Comparison of ENCODE assay signal across 9 mouse cellular contexts in genomic region chr5:139384531-139384930, GRCm38 (mm10). TPM values are rescaled to one million over a fixed set of nuclear protein-coding genes. Genes with fewer than 3 reads are reported as not detected.
DNase-seq lines count a peak whose midpoint lies in the region; ATAC-seq and TF ChIP-seq lines count a peak whose summit lies in the region.
"Had no signal": no experiment of that assay in that cellular context is flagged by ENCODE, and none has a peak within 500 bp of the region (broad histone marks: within the 10 kb centered on the region; RNA-seq: fewer than 3 reads in every experiment).

No protein-coding gene starts in this region.

- TF ChIP-seq CTCF in G1E (IDR thresholded peaks at IDR 0.05; ENCODE audit: low read depth, low read length): no peak

- H3K4me3 ChIP-seq in G1E (ENCODE audit: low read depth, low read length): peak overlapping the region; percentile 57; the same call in 1 of the 2 replicates
- H3K4me3 ChIP-seq in heart, embryonic 14.5 days (ENCODE audit: control insufficient read depth in 1 of 2, insufficient read depth in 1 of 2, low read depth in 1 of 2, low read length in 2 of 2): no peak overlapping the region
- H3K4me3 ChIP-seq in limb, embryonic 13.5 days: no peak overlapping the region
- H3K4me3 ChIP-seq in intestine, embryonic 15.5 days (replicated peaks): no peak overlapping the region
- H3K4me3 ChIP-seq: neural tube, embryonic 13.5 days had no signal

- no peaks in the 10 kb centered on the region for H3K27me3 ChIP-seq in G1E (ENCODE audit: insufficient read depth, low read length)
- no peaks in the 10 kb centered on the region for H3K27me3 ChIP-seq in heart, embryonic 14.5 days (ENCODE audit: control insufficient read depth, insufficient read depth, low read length)
- no peaks in the 10 kb centered on the region for H3K27me3 ChIP-seq in limb, embryonic 13.5 days
- H3K27me3 ChIP-seq in intestine, embryonic 15.5 days (replicated peaks): no peaks in the 10 kb centered on the region
- H3K27me3 ChIP-seq: neural tube, embryonic 13.5 days had no signal

- WGBS in heart, embryonic 14.5 days: 12% methylated on average over 10 of the region's 10 CpGs
- 64% methylated on average over 10 of the region's 10 CpGs for WGBS in limb, embryonic 13.5 days
- 33% methylated on average over 10 of the region's 10 CpGs for WGBS in intestine, embryonic 15.5 days

- no peaks in the 10 kb centered on the region for H3K9me3 ChIP-seq in G1E (replicated peaks)
- H3K9me3 ChIP-seq in heart, embryonic 14.5 days (ENCODE audit: control insufficient read depth, low read length): no peaks in the 10 kb centered on the region
- H3K9me3 ChIP-seq in limb, embryonic 13.5 days: no peaks in the 10 kb centered on the region
- H3K9me3 ChIP-seq in intestine, embryonic 15.5 days: no peaks in the 10 kb centered on the region
- H3K9me3 ChIP-seq: neural tube, embryonic 13.5 days had no signal

- H3K9ac ChIP-seq in heart, embryonic 14.5 days (ENCODE audit: low read length): 0 out of 2 replicates have a peak overlapping the region, but pooled peaks have one; percentile 31
- H3K9ac ChIP-seq in limb, embryonic 13.5 days: 0 out of 2 replicates have a peak overlapping the region, but pooled peaks have one; percentile 31
- no peak overlapping the region for H3K9ac ChIP-seq in intestine, embryonic 15.5 days
- H3K9ac ChIP-seq: neural tube, embryonic 13.5 days had no signal

- H3K27ac ChIP-seq in heart, embryonic 14.5 days (replicated peaks in 1 of 2; ENCODE audit: control insufficient read depth in 1 of 2, insufficient read depth in 1 of 2, low read depth in 2 of 2, low read length in 2 of 2): peak overlapping the region; percentile 12 to 58; a peak in 3 of 4 replicates
- no peak overlapping the region for H3K27ac ChIP-seq in limb, embryonic 13.5 days
- H3K27ac ChIP-seq in intestine, embryonic 15.5 days: no peak overlapping the region
- H3K27ac ChIP-seq: neural tube, embryonic 13.5 days had no signal

- peaks cover 70% of the 10 kb centered on the region for H3K36me3 ChIP-seq in G1E (replicated peaks)
- no peaks in the 10 kb centered on the region for H3K36me3 ChIP-seq in heart, embryonic 14.5 days (ENCODE audit: control insufficient read depth, insufficient read depth, low read length)
- no peaks in the 10 kb centered on the region for H3K36me3 ChIP-seq in limb, embryonic 13.5 days
- H3K36me3 ChIP-seq in intestine, embryonic 15.5 days: no peaks in the 10 kb centered on the region
- H3K36me3 ChIP-seq: neural tube, embryonic 13.5 days had no signal

- H3K4me1 ChIP-seq in G1E (ENCODE audit: insufficient read depth, low read depth, low read length): peaks cover 86% of the 10 kb centered on the region
- peaks cover 56 to 79% of the 10 kb centered on the region in 2 experiments for H3K4me1 ChIP-seq in heart, embryonic 14.5 days (ENCODE audit: control insufficient read depth in 2 of 2, insufficient read depth in 2 of 2, low read length in 2 of 2)
- H3K4me1 ChIP-seq in limb, embryonic 13.5 days: peaks cover 49% of the 10 kb centered on the region
- H3K4me1 ChIP-seq in intestine, embryonic 15.5 days (replicated peaks): peaks cover 43% of the 10 kb centered on the region

- no peak for ATAC-seq in G1E (ENCODE audit: extremely low read depth, insufficient number of reproducible peaks, low FRiP score, poor library complexity, severe bottlenecking)
- no peak for ATAC-seq in heart, embryonic 14.5 days (ENCODE audit: insufficient number of reproducible peaks, insufficient read depth, low FRiP score, low read depth)
- ATAC-seq in limb, embryonic 13.5 days (ENCODE audit: low FRiP score, low read depth): no peak
- no peak for ATAC-seq in intestine, embryonic 15.5 days

- H3K4me2 ChIP-seq in heart, embryonic 14.5 days (ENCODE audit: low read length): peak overlapping the region; percentile 32; the same call in 1 of the 2 replicates
- no peak overlapping the region for H3K4me2 ChIP-seq in limb, embryonic 13.5 days (replicated peaks)
- H3K4me2 ChIP-seq in intestine, embryonic 15.5 days (replicated peaks): no peak overlapping the region
- H3K4me2 ChIP-seq: neural tube, embryonic 13.5 days had no signal

- peak; percentile 63 for DNase-seq in CD4-positive helper T cell, adult 2 months (ENCODE audit: low read depth, low spot score)
- DNase-seq in G1E (ENCODE audit: low spot score): no peak
- DNase-seq in thymus, postnatal 10 days (ENCODE audit: low spot score in 2 of 2): no peak
- DNase-seq in urinary bladder, postnatal 10 days (ENCODE audit: low spot score): no peak
- DNase-seq in embryo, embryonic 10 days (ENCODE audit: low spot score): no peak

RNA-seq across cellular contexts. Expression of gene Gpr146, which starts 7.0 kb away (rescaled TPM):
- 34.2 and 36.5 TPM in 2 replicates for total RNA-seq in G1E (2014; fragmentation: Nextera tagmentation)
- 26.8 and 27.4 TPM in 2 replicates for total RNA-seq in G1E (2017)
- 18.1 and 21.3 TPM in 2 replicates for polyA plus RNA-seq in G1E (2012)
- 9.3 and 9.5 TPM in 2 replicates for polyA plus RNA-seq in heart, embryonic 14.5 days (2014; fragmentation: Nextera tagmentation; extraction: Ambion mirVana)
- 1.4 and 1.9 TPM in 2 replicates for polyA plus RNA-seq in limb, embryonic 13.5 days (2015; fragmentation: Nextera tagmentation; extraction: Ambion mirVana)
- polyA plus RNA-seq in intestine, embryonic 15.5 days (2015; fragmentation: Nextera tagmentation; extraction: Ambion mirVana): 2.2 and 2.7 TPM in 2 replicates

RNA-seq across cellular contexts. Expression of gene C130050O18Rik, which starts 20.5 kb away (rescaled TPM):
- total RNA-seq in G1E (2014; fragmentation: Nextera tagmentation) (0.83 TPM in 1 of 2 replicates, not detected in the other), G1E (2017) (0.06 and 0.33 TPM in 2 replicates)
- 0.03 and 0.07 TPM in 2 replicates for polyA plus RNA-seq in G1E (2012)
- polyA plus RNA-seq in heart, embryonic 14.5 days (2014; fragmentation: Nextera tagmentation; extraction: Ambion mirVana): 0.32 and 0.36 TPM in 2 replicates
- polyA plus RNA-seq in limb, embryonic 13.5 days (2015; fragmentation: Nextera tagmentation; extraction: Ambion mirVana): 3.5 and 3.9 TPM in 2 replicates
- polyA plus RNA-seq in intestine, embryonic 15.5 days (2015; fragmentation: Nextera tagmentation; extraction: Ambion mirVana): 0.81 and 0.85 TPM in 2 replicates

RNA-seq across cellular contexts. Expression of gene Cyp2w1, which starts 32.1 kb away (rescaled TPM):
- not detected in 2 replicates for total RNA-seq in G1E (2014; fragmentation: Nextera tagmentation)
- not detected in 2 replicates for total RNA-seq in G1E (2017)
- not detected in 2 replicates for polyA plus RNA-seq in G1E (2012)
- polyA plus RNA-seq in heart, embryonic 14.5 days (2014; fragmentation: Nextera tagmentation; extraction: Ambion mirVana): not detected in 2 replicates
- 2.8 and 4.5 TPM in 2 replicates for polyA plus RNA-seq in limb, embryonic 13.5 days (2015; fragmentation: Nextera tagmentation; extraction: Ambion mirVana)
- polyA plus RNA-seq in intestine, embryonic 15.5 days (2015; fragmentation: Nextera tagmentation; extraction: Ambion mirVana): 23.5 and 25.8 TPM in 2 replicates
- polyA plus RNA-seq: neural tube, embryonic 13.5 days had no signal

RNA-seq across cellular contexts. Expression of gene Cox19, which starts 33.3 kb away (rescaled TPM):
- total RNA-seq in G1E (2014; fragmentation: Nextera tagmentation) (4.8 and 10.0 TPM in 2 replicates), G1E (2017) (40.8 and 41.0 TPM in 2 replicates)
- 35.7 and 37.7 TPM in 2 replicates for polyA plus RNA-seq in G1E (2012)
- 89.4 and 91.8 TPM in 2 replicates for polyA plus RNA-seq in heart, embryonic 14.5 days (2014; fragmentation: Nextera tagmentation; extraction: Ambion mirVana)
- 98.3 and 109 TPM in 2 replicates for polyA plus RNA-seq in limb, embryonic 13.5 days (2015; fragmentation: Nextera tagmentation; extraction: Ambion mirVana)
- 162 and 168 TPM in 2 replicates for polyA plus RNA-seq in intestine, embryonic 15.5 days (2015; fragmentation: Nextera tagmentation; extraction: Ambion mirVana)

RNA-seq across cellular contexts. Expression of gene Gper1, which starts 38.4 kb away (rescaled TPM):
- not detected in 2 replicates for total RNA-seq in G1E (2014; fragmentation: Nextera tagmentation)
- not detected in 2 replicates for total RNA-seq in G1E (2017)
- polyA plus RNA-seq in G1E (2012): not detected in 2 replicates
- polyA plus RNA-seq in heart, embryonic 14.5 days (2014; fragmentation: Nextera tagmentation; extraction: Ambion mirVana): 1.3 and 1.8 TPM in 2 replicates
- 3.5 and 4.6 TPM in 2 replicates for polyA plus RNA-seq in limb, embryonic 13.5 days (2015; fragmentation: Nextera tagmentation; extraction: Ambion mirVana)
- polyA plus RNA-seq in intestine, embryonic 15.5 days (2015; fragmentation: Nextera tagmentation; extraction: Ambion mirVana): 2.1 TPM in 2 replicates

Comparison
In these comparisons a context has a peak if more than half of its experiments do, and no peak if none do; other contexts are left out.
1. H3K27ac ChIP-seq: peak in heart, embryonic 14.5 days (2 of 2); none in limb, embryonic 13.5 days (single experiment) and intestine, embryonic 15.5 days (single experiment).